Mouse (Mus musculus) midbrain, embryonic 11.5 days (tissue): ENCODE data around the gene Fam131a. TPM values are rescaled to one million over a fixed set of nuclear protein-coding genes. Genes with fewer than 3 reads are reported as not detected.

Source experiments
- ATAC-seq: fragments of 200-750 bp; cut with Nextera tagmentation; 2 replicates; pipeline ENCODE4 v1.8.0; 2017; ENCODE audit warnings: moderate TSS enrichment, moderate library complexity; ENCODE audit not compliant: low FRiP score
- DNase-seq: peaks from one replicate; pipeline ENCODE4 v3.0.0; 2015; ENCODE audit warnings: low spot score; ENCODE audit errors: missing footprints
- H3K27ac ChIP-seq: fragments of 300-500 bp; sonication (generic); 2 replicates; pipeline ENCODE4 v1.5.1; 2014; ENCODE audit warnings: low read depth, low read length
- H3K27me3 ChIP-seq: fragments of 300-500 bp; sonication (generic); 2 replicates; pipeline ENCODE4 v1.6.1; 2014; ENCODE audit warnings: mild to moderate bottlenecking, low read length, moderate library complexity, mixed read lengths; ENCODE audit not compliant: control insufficient read depth, insufficient read depth
- H3K36me3 ChIP-seq: fragments of 300-500 bp; sonication (generic); 2 replicates; pipeline ENCODE4 v1.6.1; 2014; ENCODE audit warnings: mild to moderate bottlenecking, low read length, moderate library complexity, mixed read lengths; ENCODE audit not compliant: control insufficient read depth, insufficient read depth
- H3K4me1 ChIP-seq: fragments of 300-500 bp; sonication (generic); 2 replicates; pipeline ENCODE4 v1.6.1; 2014; ENCODE audit warnings: low read length; ENCODE audit not compliant: control insufficient read depth, insufficient read depth
- H3K4me2 ChIP-seq: fragments of 300-500 bp; sonication (generic); 2 replicates; pipeline ENCODE4 v1.6.1; 2014; ENCODE audit warnings: mild to moderate bottlenecking, moderate library complexity
- H3K4me3 ChIP-seq: fragments of 300-500 bp; sonication (generic); 2 replicates; pipeline ENCODE4 v1.5.1; 2014; ENCODE audit warnings: low read depth, low read length
- H3K9ac ChIP-seq: fragments of 300-500 bp; sonication (generic); 2 replicates; pipeline ENCODE4 v1.6.1; 2014; ENCODE audit warnings: low read length
- H3K9me3 ChIP-seq: fragments of 300-500 bp; sonication (generic); 2 replicates; pipeline ENCODE4 v1.6.1; 2016; ENCODE audit warnings: low read length; ENCODE audit not compliant: control insufficient read depth
- WGBS: fragments of 180-500 bp; shearing (Covaris S2); extraction: QIAGEN DNeasy Blood & Tissue Kit; methylation state at CpG from one replicate; pipeline ENCODE4 v1.1.7; 2014; 5-methylcytosine and 5-hydroxymethylcytosine counted together
- polyA plus RNA-seq: library from polyadenylated mRNA; unstranded; fragments of >200 nt; fragmentation: Nextera tagmentation; extraction: Ambion mirVana; gene quantifications from 2 replicates; pipeline ENCODE4 v1.2.1, GENCODE M21; 2014

Gene Fam131a
- polyA plus RNA-seq, 1 experiment from 2014 or later, result 12.5 TPM

DNA sequence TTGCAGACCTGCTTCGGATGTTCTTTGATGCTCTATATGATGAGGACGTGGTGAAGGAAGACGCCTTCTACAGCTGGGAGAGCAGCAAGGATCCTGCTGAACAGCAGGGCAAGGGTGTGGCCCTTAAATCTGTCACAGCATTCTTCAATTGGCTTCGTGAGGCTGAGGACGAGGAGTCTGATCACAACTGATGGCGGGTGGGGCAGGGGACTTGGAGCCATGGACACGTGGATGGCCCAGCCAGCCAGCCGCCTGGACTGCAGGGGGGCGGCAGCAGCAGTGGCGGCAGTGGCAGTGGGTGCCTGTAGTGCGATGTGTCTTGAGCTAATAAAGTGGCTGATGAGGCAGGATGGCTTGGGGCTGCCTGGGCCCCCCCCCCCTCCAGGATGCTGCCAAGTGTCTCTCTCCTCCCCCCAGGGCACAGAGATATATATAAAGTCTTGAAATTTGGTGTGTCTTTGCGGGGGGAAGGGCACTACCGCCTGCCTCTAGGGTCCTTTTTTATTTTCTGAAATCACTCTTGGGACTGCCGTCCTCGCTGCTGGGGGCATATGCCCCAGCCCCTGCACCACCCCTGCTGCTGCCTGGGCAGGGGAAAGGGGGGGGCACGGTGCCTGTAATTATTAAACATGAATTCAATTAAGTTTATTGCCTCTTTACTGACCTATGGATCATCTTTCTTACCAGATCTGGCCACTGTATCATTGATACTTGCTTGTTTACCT lies 638 bp upstream of the Fam131a start:
- ATAC-seq, result no peak
- no peak for DNase-seq
- no peaks in the 10 kb centered on the region for H3K9me3 ChIP-seq
- no peak overlapping the region for H3K9ac ChIP-seq
- H3K4me2 ChIP-seq, result no peak overlapping the region
- H3K36me3 ChIP-seq, result peaks cover 21% of the 10 kb centered on the region
- H3K4me3 ChIP-seq, result no peak overlapping the region
- 51% methylated on average over 16 of the region's 16 CpGs for WGBS
- no peaks in the 10 kb centered on the region for H3K27me3 ChIP-seq
- peaks cover 27% of the 10 kb centered on the region for H3K4me1 ChIP-seq
- no peak overlapping the region for H3K27ac ChIP-seq

- no peak overlapping the region for H3K9ac ChIP-seq
- no peak overlapping the region for H3K4me2 ChIP-seq
- H3K4me1 ChIP-seq, result peaks cover 27% of the 10 kb centered on the region
- H3K27me3 ChIP-seq, result no peaks in the 10 kb centered on the region
- H3K9me3 ChIP-seq, result no peaks in the 10 kb centered on the region
- WGBS, result 76% methylated on average over 8 of the region's 8 CpGs
- ATAC-seq, result no peak
- no peak overlapping the region for H3K4me3 ChIP-seq
- no peak for DNase-seq
- no peak overlapping the region for H3K27ac ChIP-seq
- peaks cover 2% of the 10 kb centered on the region; the same call in 1 of the 2 replicates for H3K36me3 ChIP-seq
Measured at GRCm38 (mm10) chr16:20694781-20695180, 1.7 kb downstream of the Fam131a start.

- 1% methylated on average over 46 of the region's 46 CpGs for WGBS
- H3K9ac ChIP-seq, result peak overlapping the region; percentile 59
- peak overlapping the region; percentile 48; the same call in 1 of the 2 replicates for H3K27ac ChIP-seq
- no peaks in the 10 kb centered on the region for H3K36me3 ChIP-seq
- no peaks in the 10 kb centered on the region for H3K27me3 ChIP-seq
- H3K4me3 ChIP-seq, result peak overlapping the region; percentile 22
- DNase-seq (peak; percentile 98), ATAC-seq (peak; percentile 79)
- H3K4me1 ChIP-seq, result peaks cover 29% of the 10 kb centered on the region
- no peaks in the 10 kb centered on the region for H3K9me3 ChIP-seq
- peak overlapping the region; percentile 65 for H3K4me2 ChIP-seq
Measured at GRCm38 (mm10) chr16:20695622-20696323, 2.7 kb downstream of the Fam131a start.

DNA sequence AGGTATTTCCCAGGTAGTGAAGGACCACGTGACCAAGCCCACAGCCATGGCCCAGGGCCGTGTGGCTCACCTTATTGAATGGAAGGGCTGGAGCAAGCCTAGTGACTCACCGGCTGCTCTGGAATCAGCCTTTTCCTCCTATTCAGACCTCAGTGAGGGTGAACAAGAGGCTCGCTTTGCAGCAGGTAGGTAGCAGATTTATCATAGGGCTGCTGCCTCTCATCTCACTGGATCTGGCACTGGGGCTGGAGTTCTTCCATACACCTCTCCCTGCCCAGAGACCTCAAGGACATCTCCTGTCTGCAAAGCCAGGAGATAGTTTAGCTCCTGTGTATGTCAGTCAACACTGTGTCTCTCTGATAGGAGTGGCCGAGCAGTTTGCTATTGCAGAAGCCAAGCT lies 6.2 kb downstream of the Fam131a start:
- Histone ChIP-seq H3K27me3 (no peaks in the 10 kb centered on the region), H3K9ac (no peak overlapping the region), H3K4me3 (no peak overlapping the region), H3K9me3 (no peaks in the 10 kb centered on the region), H3K36me3 (no peaks in the 10 kb centered on the region), H3K4me1 (peaks cover 35% of the 10 kb centered on the region), H3K27ac (no peak overlapping the region), H3K4me2 (no peak overlapping the region)
- ATAC-seq (no peak), DNase-seq (no peak)
- 76% methylated on average over 5 of the region's 5 CpGs for WGBS

DNA sequence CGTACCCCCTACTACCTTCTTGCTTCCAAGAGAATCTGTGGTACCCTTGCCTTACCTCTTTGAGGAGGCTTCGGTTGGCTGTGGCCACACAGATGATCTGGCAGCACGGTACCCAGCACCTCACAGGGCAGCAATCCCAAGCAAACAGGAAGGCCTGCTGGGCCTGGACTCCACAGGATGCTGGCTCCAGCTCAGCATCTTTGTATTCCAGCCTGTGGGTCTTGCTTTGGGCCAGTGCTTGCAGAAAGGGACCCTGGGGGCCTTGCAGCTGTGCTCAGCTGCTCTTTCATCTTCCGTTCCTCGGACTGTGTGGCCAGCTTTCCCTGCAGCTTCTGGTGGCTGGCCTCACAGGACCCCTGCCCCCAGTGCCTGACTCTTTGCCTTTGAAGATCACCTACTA lies 7.0 kb downstream of the Fam131a start:
- Histone ChIP-seq H3K9ac (no peak overlapping the region), H3K9me3 (no peaks in the 10 kb centered on the region), H3K4me2 (no peak overlapping the region), H3K27ac (no peak overlapping the region), H3K27me3 (no peaks in the 10 kb centered on the region), H3K4me3 (no peak overlapping the region), H3K4me1 (peaks cover 35% of the 10 kb centered on the region), H3K36me3 (no peaks in the 10 kb centered on the region)
- ATAC-seq (no peak), DNase-seq (no peak)
- 34% methylated on average over 5 of the region's 5 CpGs for WGBS

GRCm38 (mm10) chr16:20701316-20701715 lies 8.3 kb downstream of the Fam131a start:
- no peak for DNase-seq
- Histone ChIP-seq H3K27ac (peak overlapping the region; percentile 61), H3K9me3 (no peaks in the 10 kb centered on the region), H3K27me3 (no peaks in the 10 kb centered on the region), H3K4me1 (peaks cover 26% of the 10 kb centered on the region), H3K36me3 (no peaks in the 10 kb centered on the region), H3K4me3 (no peak overlapping the region), H3K9ac (peak overlapping the region; percentile 41), H3K4me2 (no peak overlapping the region)
- 43% methylated on average over 7 of the region's 7 CpGs for WGBS
- peak; percentile 41; the same call in 1 of the 2 replicates for ATAC-seq

DNA sequence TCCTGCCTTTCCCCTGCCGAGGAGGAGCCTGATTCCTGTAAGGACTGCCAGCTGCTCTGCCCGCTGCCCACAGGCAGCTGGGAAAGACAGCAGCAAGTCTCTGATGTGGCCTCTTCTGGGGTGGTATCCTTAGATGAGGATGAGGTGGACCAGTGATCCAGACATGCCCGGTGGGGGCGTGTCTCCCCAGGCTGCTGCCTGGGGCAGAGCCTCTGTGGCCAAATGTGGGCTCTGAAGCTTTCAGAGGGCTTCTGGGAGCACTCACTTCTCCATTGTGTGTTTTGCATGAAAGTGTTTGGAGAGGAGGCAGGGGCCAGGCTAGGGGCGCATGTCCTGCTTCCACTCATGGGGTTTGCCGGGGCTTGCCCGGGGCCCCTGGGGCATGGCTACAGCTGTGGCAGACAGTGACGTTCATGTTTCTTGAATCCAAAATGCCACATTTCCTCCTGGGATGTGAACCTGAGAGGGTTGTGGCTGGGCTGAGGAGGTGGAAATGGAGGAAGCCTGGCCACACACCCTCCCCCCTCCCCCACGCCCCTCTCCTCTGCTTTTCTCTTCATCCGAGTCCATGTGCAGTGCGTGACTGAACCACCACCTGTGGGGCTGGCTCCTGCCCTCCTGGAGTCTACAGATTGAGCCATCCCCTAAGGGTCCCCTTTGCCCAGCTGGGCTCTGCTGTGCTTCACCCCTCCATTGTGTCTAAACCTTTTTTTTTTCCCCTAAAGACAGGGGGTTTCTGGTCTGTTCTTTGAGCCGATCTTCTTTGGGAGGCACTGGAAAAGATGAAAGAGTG lies 8.9 kb downstream of the Fam131a start:
- H3K9ac ChIP-seq, result peak overlapping the region; percentile 41
- H3K27me3 ChIP-seq, result no peaks in the 10 kb centered on the region
- H3K4me1 ChIP-seq, result peaks cover 21% of the 10 kb centered on the region
- ATAC-seq (peak; percentile 64), DNase-seq (no peak)
- 11% methylated on average over 12 of the region's 12 CpGs for WGBS
- no peaks in the 10 kb centered on the region for H3K36me3 ChIP-seq
- H3K27ac ChIP-seq, result peak overlapping the region; percentile 61
- H3K4me3 ChIP-seq, result no peak overlapping the region
- no peaks in the 10 kb centered on the region for H3K9me3 ChIP-seq
- peak overlapping the region; percentile 15 for H3K4me2 ChIP-seq

GRCm38 (mm10) chr16:20702522-20702893 lies 9.5 kb downstream of the Fam131a start:
- no peaks in the 10 kb centered on the region for H3K9me3 ChIP-seq
- H3K4me1 ChIP-seq, result peaks cover 21% of the 10 kb centered on the region
- no peak overlapping the region for H3K4me2 ChIP-seq
- H3K27me3 ChIP-seq, result no peaks in the 10 kb centered on the region
- 1% methylated on average over 8 of the region's 8 CpGs for WGBS
- peak; percentile 96 for DNase-seq
- no peaks in the 10 kb centered on the region; the same call in 1 of the 2 replicates for H3K36me3 ChIP-seq
- no peak overlapping the region for H3K4me3 ChIP-seq
- H3K27ac ChIP-seq, result peak overlapping the region; percentile 36; the same call in 1 of the 2 replicates
- ATAC-seq, result peak; percentile 82
- peak overlapping the region; percentile 41 for H3K9ac ChIP-seq
